Mouse (Mus musculus): ENCODE results near the gene Padi6.

The Padi6 gene

GRCm38 (mm10) chr4:140744654-140745053, 2.2 kb upstream of the Padi6 start:
- peak; percentile 21 for DNase-seq

- no peak for DNase-seq
These were observed 643 bp upstream of the Padi6 start for GRCm38 (mm10) chr4:140743086-140743485.

GRCm38 (mm10) chr4:140741401-140741800, 1.0 kb downstream of the Padi6 start:
- DNase-seq: no peak

DNA sequence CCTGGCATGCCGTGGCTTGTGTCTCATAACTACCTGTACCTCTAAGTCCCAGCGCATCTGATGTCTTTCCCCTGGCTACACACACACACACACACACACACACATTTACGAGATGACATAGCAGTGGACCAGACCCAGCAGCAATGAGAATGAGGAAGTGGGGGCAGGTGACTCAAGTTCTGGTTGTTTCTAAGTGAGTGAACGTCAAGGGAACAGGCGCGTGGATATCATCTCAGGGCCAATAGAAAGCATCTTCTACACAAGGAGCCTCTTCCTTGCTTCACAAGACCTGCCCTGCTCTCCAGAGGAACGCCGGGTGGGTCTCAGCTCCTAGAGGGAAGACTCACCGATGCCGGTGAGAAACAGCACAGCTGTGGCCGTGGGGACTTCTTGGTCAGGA, 1.8 kb downstream of the Padi6 start:
- no peak for DNase-seq

GRCm38 (mm10) chr4:140732871-140733270, 9.6 kb downstream of the Padi6 start:
- DNase-seq: no peak

GRCm38 (mm10) chr4:140731654-140732053, 10.8 kb downstream of the Padi6 start:
- DNase-seq: no peak

GRCm38 (mm10) chr4:140726907-140727306, 15.5 kb downstream of the Padi6 start:
- DNase-seq: no peak

DNA sequence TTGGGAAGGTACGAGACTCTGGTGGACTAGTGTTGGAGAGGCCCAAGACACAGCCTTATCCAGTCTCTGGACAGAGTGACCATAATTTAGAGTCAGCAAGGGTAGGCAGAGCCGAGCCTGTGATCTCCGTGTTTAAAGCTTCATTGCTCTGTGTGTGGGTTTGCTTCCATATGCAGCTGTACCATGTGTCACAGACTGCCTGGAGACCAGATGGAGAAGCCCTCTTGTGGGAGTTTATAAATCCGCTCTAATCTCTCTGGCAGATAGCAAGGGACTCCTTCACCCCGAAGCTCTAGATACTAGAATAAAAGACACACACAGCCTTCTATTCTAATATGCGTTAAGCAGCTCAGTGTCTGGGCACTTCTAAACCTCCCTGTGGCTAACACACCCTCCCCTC, 17.7 kb downstream of the Padi6 start:
- peak; percentile 71 for DNase-seq

GRCm38 (mm10) chr4:140723801-140724200, 18.6 kb downstream of the Padi6 start:
- DNase-seq: no peak

GRCm38 (mm10) chr4:140723192-140723591, 19.3 kb downstream of the Padi6 start:
- no peak for DNase-seq

GRCm38 (mm10) chr4:140722710-140723109, 19.7 kb downstream of the Padi6 start:
- DNase-seq: no peak

DNA sequence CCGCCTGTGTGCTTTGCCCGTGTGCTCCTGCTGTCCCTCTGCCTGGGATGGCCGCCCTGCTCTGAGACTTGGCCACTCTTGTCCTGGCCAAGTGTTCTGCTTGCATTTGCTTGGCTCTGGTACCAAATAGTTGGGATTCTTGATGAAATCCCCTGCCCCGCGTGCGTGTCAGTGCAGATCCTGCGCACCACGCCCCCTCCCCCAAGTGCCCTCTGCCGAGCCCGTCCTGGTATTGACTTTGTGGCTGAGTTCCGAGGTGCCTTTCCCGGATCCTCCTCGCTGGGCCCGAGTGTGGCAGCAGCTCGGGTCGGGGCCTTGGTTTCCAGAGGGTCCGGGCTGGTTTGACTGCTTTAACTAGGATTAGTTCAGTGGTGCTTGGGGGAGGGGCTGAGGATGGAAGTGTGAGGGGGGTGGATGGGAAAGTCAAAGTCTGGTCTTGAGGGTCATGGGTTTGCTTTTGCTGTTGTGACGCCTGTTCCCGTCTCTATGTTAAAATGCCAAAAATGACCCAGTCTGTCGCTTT, 20.4 kb downstream of the Padi6 start:
- no peak for DNase-seq

DNA sequence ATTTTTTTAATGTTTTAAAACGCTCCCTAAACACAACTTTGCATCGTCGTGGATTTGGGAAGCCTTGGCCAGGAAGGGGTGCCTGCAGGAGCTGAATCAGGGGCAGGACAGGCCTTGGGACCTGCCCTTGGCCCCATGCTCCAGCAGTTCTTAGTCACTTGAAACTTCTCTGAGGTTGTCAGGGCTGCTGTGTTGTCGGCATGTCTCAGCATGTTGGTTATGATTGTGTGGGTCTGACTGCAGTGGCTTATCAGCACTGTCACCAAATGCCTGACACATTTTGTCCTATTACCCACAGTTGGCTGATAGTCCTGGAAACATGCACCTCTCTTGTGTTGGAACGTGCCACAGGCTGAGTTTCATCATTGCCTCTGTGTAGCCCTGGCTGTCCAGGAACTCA, 22.4 kb downstream of the Padi6 start:
- no peak for DNase-seq

DNA sequence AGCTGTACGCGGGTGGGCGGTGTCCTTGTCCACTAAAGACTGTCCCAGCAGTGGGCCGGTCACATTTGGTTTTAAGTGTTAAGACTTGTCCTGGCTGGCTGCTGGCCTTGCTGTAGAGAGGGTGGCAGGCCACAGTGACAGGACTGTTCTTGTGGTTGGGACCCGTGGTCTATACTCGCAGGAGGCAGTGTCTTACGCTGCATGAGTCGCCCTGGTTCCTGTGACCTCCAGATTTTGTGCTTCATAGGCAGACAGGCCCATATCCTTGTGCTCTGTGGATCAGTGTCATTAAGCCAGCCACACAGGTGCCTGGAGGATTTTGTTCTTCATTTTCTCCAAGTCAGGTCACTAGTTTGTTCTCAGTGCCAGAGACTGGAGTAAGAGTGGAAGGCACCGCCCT, 24.0 kb downstream of the Padi6 start:
- no peak for DNase-seq

- DNase-seq: no peak
These were observed 25.4 kb downstream of the Padi6 start for GRCm38 (mm10) chr4:140716994-140717393.

- DNase-seq: no peak
These were observed 27.9 kb downstream of the Padi6 start for GRCm38 (mm10) chr4:140714586-140714985.

DNA sequence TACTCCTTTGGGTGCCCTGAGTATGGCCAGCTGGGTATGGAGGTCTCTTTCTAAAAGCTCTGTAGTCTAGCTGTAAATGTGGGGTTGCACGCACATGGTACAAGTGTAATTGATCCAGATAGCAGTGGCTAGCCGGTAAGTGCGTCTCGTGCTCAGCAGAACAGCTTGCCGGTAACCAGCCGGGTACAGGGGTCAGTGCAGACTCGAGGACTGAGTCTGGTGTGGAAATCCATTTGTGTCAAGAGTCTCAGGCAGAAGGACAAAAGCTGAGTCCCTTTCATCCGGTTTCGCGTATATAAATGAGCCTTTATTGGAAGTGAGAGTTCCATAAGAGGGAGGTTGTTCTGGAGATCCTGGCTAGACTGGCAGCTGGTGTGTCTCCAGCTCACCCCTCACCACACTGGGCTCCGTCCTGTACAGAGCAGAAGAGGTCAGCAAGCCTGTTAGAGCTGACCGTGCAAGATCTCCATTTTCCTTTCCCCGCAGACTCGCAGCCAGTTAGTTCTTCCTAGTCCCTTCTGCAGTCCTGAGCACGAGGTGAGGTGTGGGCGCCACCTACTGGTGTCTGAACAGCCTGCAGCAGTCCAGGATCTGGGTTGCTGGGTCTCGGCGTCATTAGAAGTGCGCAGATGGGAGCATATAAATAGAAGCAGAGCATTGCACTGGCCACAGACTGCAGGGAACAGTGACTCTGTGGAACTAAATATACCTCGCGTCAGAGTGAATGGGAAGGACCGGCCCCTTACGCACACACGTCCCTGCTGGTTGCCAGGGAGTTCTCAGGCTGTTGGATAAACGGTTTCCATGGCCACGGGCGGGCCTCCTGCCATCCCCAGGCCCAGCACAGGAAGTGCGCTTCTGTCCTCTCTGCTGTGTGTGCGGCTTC, 28.7 kb downstream of the Padi6 start:
- peak; percentile 98 for DNase-seq

DNA sequence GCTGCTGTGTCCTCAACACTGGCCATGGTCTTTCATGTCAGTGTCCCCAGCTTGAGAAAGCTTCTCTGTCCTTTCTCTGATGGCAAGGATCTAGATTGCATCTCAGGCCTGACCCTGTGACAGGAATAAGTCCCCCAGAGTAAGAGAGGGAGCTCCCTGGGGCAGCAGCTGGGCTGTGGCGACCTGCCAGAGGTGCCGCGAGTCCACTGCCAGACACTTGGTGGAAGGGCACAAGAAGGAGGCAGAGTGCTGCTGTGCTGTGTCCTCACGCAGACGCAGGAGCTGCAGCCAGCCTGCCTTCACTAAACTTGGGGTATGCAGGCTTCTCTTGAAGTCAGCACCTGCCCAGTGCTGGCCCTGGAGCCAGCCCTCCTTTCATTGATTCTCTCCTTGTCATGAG, 31.1 kb downstream of the Padi6 start:
- DNase-seq: no peak

GRCm38 (mm10) chr4:140710781-140711180, 31.7 kb downstream of the Padi6 start:
- DNase-seq: no peak

- DNase-seq: no peak
These were observed 32.8 kb downstream of the Padi6 start for GRCm38 (mm10) chr4:140709617-140710016.

- no peak for DNase-seq
These were observed 33.3 kb downstream of the Padi6 start for GRCm38 (mm10) chr4:140709111-140709510.

- no peak for DNase-seq
These were observed 34.0 kb downstream of the Padi6 start for GRCm38 (mm10) chr4:140708297-140708927.

DNA sequence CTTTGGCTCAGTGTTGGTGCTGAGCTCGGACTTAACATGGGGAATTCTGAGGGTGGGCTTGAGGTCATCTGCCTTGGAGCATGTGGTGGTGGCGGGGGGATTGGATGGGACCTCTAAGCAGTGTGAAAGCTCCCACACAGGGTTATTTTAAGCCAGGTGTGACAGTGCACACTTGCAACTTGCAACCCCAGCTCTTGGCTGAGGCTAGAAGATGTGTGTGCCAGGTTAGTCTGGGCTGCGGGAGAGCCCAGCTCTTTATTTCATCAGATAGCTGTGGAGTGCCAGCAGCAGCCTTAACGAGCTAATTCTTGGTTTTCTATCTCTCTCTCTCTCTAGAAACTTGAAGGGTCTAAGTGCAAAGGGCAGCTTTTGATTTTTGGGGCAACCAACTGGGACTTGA, 34.8 kb downstream of the Padi6 start:
- no peak for DNase-seq

GRCm38 (mm10) chr4:140704166-140704565, 38.3 kb downstream of the Padi6 start:
- DNase-seq: no peak

All from layer of hippocampus, adult 9-11 months (tissue).